Mouse (Mus musculus): ENCODE results near the gene St8sia1. TPM values are rescaled to one million over a fixed set of nuclear protein-coding genes. Genes with fewer than 3 reads are reported as not detected.
"Not testable (repeated sequence)": the region's sequence is repeated elsewhere in the genome, so short reads cannot be mapped to it uniquely, and the experiment has no call there.

The St8sia1 gene
- polyA plus RNA-seq (2012; rRNA removed), result 1.9 and 2.5 TPM in 2 replicates

GRCm38 (mm10) chr6:142964076-142964530, at the start of gene St8sia1:
St8sia1 (minus strand) TSS chr6:142964452.
- peaks cover 9% of the 10 kb centered on the region for H3K4me1 ChIP-seq (ENCODE audit: control insufficient read depth, insufficient read depth, low read length)
- H3K4me3 ChIP-seq (ENCODE audit: control insufficient read depth, low read depth, low read length), result peak within 1 kb of the TSS; percentile 32
- H3K36me3 ChIP-seq (ENCODE audit: control insufficient read depth, insufficient read depth, low read length), result no peaks in the 10 kb centered on the region
- TF ChIP-seq CTCF (IDR thresholded peaks at IDR 0.05; ENCODE audit: control insufficient read depth, insufficient read depth, insufficient replicate concordance, low read depth, low read length), result no peak
- TF ChIP-seq POLR2A (IDR thresholded peaks at IDR 0.05; ENCODE audit: control insufficient read depth, low read depth, low read length), result no peak
- H3K27ac ChIP-seq (ENCODE audit: control insufficient read depth, insufficient read depth, low read depth, low read length), result no peak within 1 kb of the TSS
- H3K27me3 ChIP-seq (ENCODE audit: control insufficient read depth, insufficient read depth, low read length), result no peaks in the 10 kb centered on the region

- Histone ChIP-seq H3K27me3 (ENCODE audit: control insufficient read depth, insufficient read depth, low read length) (no peaks in the 10 kb centered on the region), H3K4me3 (ENCODE audit: control insufficient read depth, low read depth, low read length) (no peak overlapping the region), H3K36me3 (ENCODE audit: control insufficient read depth, insufficient read depth, low read length) (no peaks in the 10 kb centered on the region; the same call in 1 of the 2 replicates), H3K4me1 (ENCODE audit: control insufficient read depth, insufficient read depth, low read length) (no peaks in the 10 kb centered on the region), H3K27ac (ENCODE audit: control insufficient read depth, insufficient read depth, low read depth, low read length) (no peak overlapping the region)
- TF ChIP-seq CTCF (IDR thresholded peaks at IDR 0.05; ENCODE audit: control insufficient read depth, insufficient read depth, insufficient replicate concordance, low read depth, low read length) (no peak), POLR2A (IDR thresholded peaks at IDR 0.05; ENCODE audit: control insufficient read depth, low read depth, low read length) (no peak)
These were observed 48.4 kb upstream of the St8sia1 start for GRCm38 (mm10) chr6:143012513-143013215.

- H3K4me3 ChIP-seq (ENCODE audit: control insufficient read depth, low read depth, low read length), result no peak overlapping the region
- H3K27me3 ChIP-seq (ENCODE audit: control insufficient read depth, insufficient read depth, low read length), result no peaks in the 10 kb centered on the region
- TF ChIP-seq POLR2A (IDR thresholded peaks at IDR 0.05; ENCODE audit: control insufficient read depth, low read depth, low read length), result no peak
- TF ChIP-seq CTCF (IDR thresholded peaks at IDR 0.05; ENCODE audit: control insufficient read depth, insufficient read depth, insufficient replicate concordance, low read depth, low read length), result no peak
- no peaks in the 10 kb centered on the region for H3K4me1 ChIP-seq (ENCODE audit: control insufficient read depth, insufficient read depth, low read length)
- no peaks in the 10 kb centered on the region; the same call in 1 of the 2 replicates for H3K36me3 ChIP-seq (ENCODE audit: control insufficient read depth, insufficient read depth, low read length)
- H3K27ac ChIP-seq (ENCODE audit: control insufficient read depth, insufficient read depth, low read depth, low read length), result no peak overlapping the region
These were observed 44.6 kb upstream of the St8sia1 start for GRCm38 (mm10) chr6:143008865-143009264.

- not testable (repeated sequence) for H3K27me3 ChIP-seq (ENCODE audit: control insufficient read depth, insufficient read depth, low read length); H3K4me1 ChIP-seq (ENCODE audit: control insufficient read depth, insufficient read depth, low read length); H3K27ac ChIP-seq (ENCODE audit: control insufficient read depth, insufficient read depth, low read depth, low read length); H3K36me3 ChIP-seq (ENCODE audit: control insufficient read depth, insufficient read depth, low read length); H3K4me3 ChIP-seq (ENCODE audit: control insufficient read depth, low read depth, low read length)
These were observed 41.0 kb upstream of the St8sia1 start for GRCm38 (mm10) chr6:143005209-143005608.

GRCm38 (mm10) chr6:143004801-143005200, 40.5 kb upstream of the St8sia1 start:
- no peak overlapping the region for H3K27ac ChIP-seq (ENCODE audit: control insufficient read depth, insufficient read depth, low read depth, low read length)
- no peaks in the 10 kb centered on the region for H3K36me3 ChIP-seq (ENCODE audit: control insufficient read depth, insufficient read depth, low read length)
- no peaks in the 10 kb centered on the region for H3K27me3 ChIP-seq (ENCODE audit: control insufficient read depth, insufficient read depth, low read length)
- no peaks in the 10 kb centered on the region for H3K4me1 ChIP-seq (ENCODE audit: control insufficient read depth, insufficient read depth, low read length)
- TF ChIP-seq POLR2A (IDR thresholded peaks at IDR 0.05; ENCODE audit: control insufficient read depth, low read depth, low read length) (no peak), CTCF (IDR thresholded peaks at IDR 0.05; ENCODE audit: control insufficient read depth, insufficient read depth, insufficient replicate concordance, low read depth, low read length) (no peak)
- no peak overlapping the region for H3K4me3 ChIP-seq (ENCODE audit: control insufficient read depth, low read depth, low read length)

- no peak overlapping the region for H3K4me3 ChIP-seq (ENCODE audit: control insufficient read depth, low read depth, low read length)
- no peaks in the 10 kb centered on the region for H3K27me3 ChIP-seq (ENCODE audit: control insufficient read depth, insufficient read depth, low read length)
- no peaks in the 10 kb centered on the region for H3K4me1 ChIP-seq (ENCODE audit: control insufficient read depth, insufficient read depth, low read length)
- no peaks in the 10 kb centered on the region for H3K36me3 ChIP-seq (ENCODE audit: control insufficient read depth, insufficient read depth, low read length)
- H3K27ac ChIP-seq (ENCODE audit: control insufficient read depth, insufficient read depth, low read depth, low read length), result no peak overlapping the region
- TF ChIP-seq CTCF (IDR thresholded peaks at IDR 0.05; ENCODE audit: control insufficient read depth, insufficient read depth, insufficient replicate concordance, low read depth, low read length) (no peak), POLR2A (IDR thresholded peaks at IDR 0.05; ENCODE audit: control insufficient read depth, low read depth, low read length) (no peak)
These were observed 34.2 kb upstream of the St8sia1 start for GRCm38 (mm10) chr6:142998221-142998999.

GRCm38 (mm10) chr6:142996887-142997286, 32.6 kb upstream of the St8sia1 start:
- Histone ChIP-seq H3K4me3 (ENCODE audit: control insufficient read depth, low read depth, low read length) (no peak overlapping the region), H3K36me3 (ENCODE audit: control insufficient read depth, insufficient read depth, low read length) (no peaks in the 10 kb centered on the region), H3K27me3 (ENCODE audit: control insufficient read depth, insufficient read depth, low read length) (no peaks in the 10 kb centered on the region), H3K4me1 (ENCODE audit: control insufficient read depth, insufficient read depth, low read length) (no peaks in the 10 kb centered on the region), H3K27ac (ENCODE audit: control insufficient read depth, insufficient read depth, low read depth, low read length) (no peak overlapping the region)
- no peak for TF ChIP-seq CTCF (IDR thresholded peaks at IDR 0.05; ENCODE audit: control insufficient read depth, insufficient read depth, insufficient replicate concordance, low read depth, low read length)
- TF ChIP-seq POLR2A (IDR thresholded peaks at IDR 0.05; ENCODE audit: control insufficient read depth, low read depth, low read length), result no peak
